Mouse (Mus musculus) thymus, postnatal 36 days (tissue): ENCODE data around the gene Arid4a.
A peak's percentile ranks its signal among the peaks of the same experiment; 100 is the strongest.
"Not testable (repeated sequence)": the region's sequence is repeated elsewhere in the genome, so short reads cannot be mapped to it uniquely, and the experiment has no call there.

Source experiments
- DNase-seq, 2 experiments: peaks; one replicate each; pipeline ENCODE4 v3.0.0; 2022; ENCODE audit warnings: mixed read lengths in 2 of 2

Gene Arid4a

GRCm38 (mm10) chr12:71016503-71017241, 882 bp downstream of the Arid4a start:
- peak; percentile 52 to 73 for DNase-seq

GRCm38 (mm10) chr12:71017242-71017571, 1.4 kb downstream of the Arid4a start:
- DNase-seq, result no peak

- no peak for DNase-seq
These were observed 2.0 kb downstream of the Arid4a start for GRCm38 (mm10) chr12:71017827-71018226.

- DNase-seq, result no peak
These were observed 3.4 kb downstream of the Arid4a start for GRCm38 (mm10) chr12:71019211-71019610.

GRCm38 (mm10) chr12:71024411-71024810, 8.6 kb downstream of the Arid4a start:
- DNase-seq, result no peak

- DNase-seq, result not testable (repeated sequence)
These were observed 12.5 kb downstream of the Arid4a start for GRCm38 (mm10) chr12:71028265-71028664.

GRCm38 (mm10) chr12:71030260-71030659, 14.5 kb downstream of the Arid4a start:
- DNase-seq, result no peak

- DNase-seq, result no peak
These were observed 14.9 kb downstream of the Arid4a start for GRCm38 (mm10) chr12:71030722-71031121.

- DNase-seq, result no peak
These were observed 20.0 kb downstream of the Arid4a start for GRCm38 (mm10) chr12:71035826-71036225.

GRCm38 (mm10) chr12:71036729-71037404, 21.1 kb downstream of the Arid4a start:
- no peak for DNase-seq

GRCm38 (mm10) chr12:71040462-71040861, 24.7 kb downstream of the Arid4a start:
- peak; percentile 42 to 48 for DNase-seq

- no peak for DNase-seq
These were observed 26.7 kb downstream of the Arid4a start for GRCm38 (mm10) chr12:71042451-71042850.

GRCm38 (mm10) chr12:71043571-71043970, 27.8 kb downstream of the Arid4a start:
- DNase-seq, result no peak

GRCm38 (mm10) chr12:71044488-71044887, 28.7 kb downstream of the Arid4a start:
- DNase-seq, result no peak

GRCm38 (mm10) chr12:71046501-71046900, 30.7 kb downstream of the Arid4a start:
- DNase-seq, result no peak

GRCm38 (mm10) chr12:71047473-71048078, 31.8 kb downstream of the Arid4a start:
- no peak for DNase-seq

- peak; percentile 92 to 94 for DNase-seq
These were observed 32.3 kb downstream of the Arid4a start for GRCm38 (mm10) chr12:71048117-71048516.

- DNase-seq, result no peak
These were observed 32.8 kb downstream of the Arid4a start for GRCm38 (mm10) chr12:71048561-71048960.

- DNase-seq, result no peak
These were observed 33.9 kb downstream of the Arid4a start for GRCm38 (mm10) chr12:71049596-71050265.

GRCm38 (mm10) chr12:71051079-71051478, 35.3 kb downstream of the Arid4a start:
- DNase-seq, result peak; percentile 61 to 67

GRCm38 (mm10) chr12:71052341-71052995, 36.7 kb downstream of the Arid4a start:
- DNase-seq, result no peak

- no peak for DNase-seq
These were observed 37.2 kb downstream of the Arid4a start for GRCm38 (mm10) chr12:71053031-71053430.

- no peak for DNase-seq
These were observed 37.7 kb downstream of the Arid4a start for GRCm38 (mm10) chr12:71053486-71053885.
